Mouse (Mus musculus): ENCODE measurements at regions not wholly inside any gene's neighbourhood (a gene's known extent, or its start where the extent isn't known, plus 50 kb on each side); places are given as distances from the start of the nearest gene placed in this dataset.

DNA sequence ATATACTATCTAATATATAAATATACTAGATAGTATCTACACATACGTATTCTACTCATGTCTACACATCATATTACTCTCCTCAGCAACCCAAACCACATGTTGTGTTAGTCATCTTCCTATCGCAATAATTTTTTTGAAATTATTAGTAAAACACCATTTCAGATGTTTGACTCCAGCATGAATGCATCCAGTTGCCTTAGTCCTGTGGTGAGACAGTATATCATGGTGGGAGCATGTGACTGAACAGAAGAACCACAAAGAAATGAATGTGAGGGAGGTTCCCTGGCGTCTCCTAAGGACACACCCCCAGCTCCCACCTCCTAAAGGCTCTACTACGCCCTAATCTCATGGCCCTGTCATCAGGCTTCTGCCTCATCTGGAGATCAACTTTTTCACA, 143.5 kb upstream of the Serp2 start:
- Histone ChIP-seq H3K27ac (ENCODE audit: insufficient read depth, low read depth, low read length) (no peak overlapping the region), H3K4me1 (ENCODE audit: control insufficient read depth, insufficient read depth, low read length) (peaks cover 39% of the 10 kb centered on the region), H3K4me3 (ENCODE audit: insufficient read depth, low read length) (no peak overlapping the region)
- TF ChIP-seq CTCF (IDR thresholded peaks at IDR 0.05; ENCODE audit: low read depth, low read length) (no peak), POLR2A (IDR thresholded peaks at IDR 0.05; ENCODE audit: borderline replicate concordance, low read depth, low read length) (no peak)

DNA sequence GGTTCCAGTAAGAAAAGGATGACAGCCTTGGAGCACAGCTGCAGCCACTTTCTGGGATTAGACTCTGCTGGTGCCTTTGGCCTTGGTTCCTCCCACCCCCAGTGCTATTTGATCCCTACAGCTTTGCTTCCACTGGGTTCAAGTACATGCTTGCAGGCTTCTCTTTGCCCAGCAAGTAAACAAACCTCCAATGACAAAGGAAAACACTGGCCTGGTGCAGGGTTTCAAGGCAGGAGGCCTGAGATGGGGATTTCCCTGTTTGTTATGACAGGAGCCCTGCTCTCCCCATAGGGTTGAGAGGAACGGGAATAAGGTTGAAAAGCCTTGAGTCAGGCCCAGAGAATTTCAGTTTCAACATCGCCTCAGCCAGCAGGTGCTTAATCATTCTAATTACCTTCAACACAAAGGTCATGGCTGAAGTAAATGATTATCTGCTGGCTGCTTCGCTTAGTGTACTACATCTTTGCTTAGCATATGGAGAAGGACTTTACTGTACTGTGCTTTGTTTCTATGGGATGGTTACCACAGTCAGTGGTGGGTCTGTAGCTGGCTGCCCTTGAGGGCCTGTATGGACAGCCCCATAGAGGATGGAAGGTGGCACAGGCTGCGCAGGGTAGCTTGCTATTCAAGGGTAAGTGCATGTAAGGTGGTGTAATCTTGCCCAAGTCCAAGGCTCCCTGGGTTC, 142.2 kb upstream of the Serp2 start:
- Histone ChIP-seq H3K4me3 (ENCODE audit: insufficient read depth, low read length) (no peak overlapping the region), H3K27ac (ENCODE audit: insufficient read depth, low read depth, low read length) (no peak overlapping the region), H3K4me1 (ENCODE audit: control insufficient read depth, insufficient read depth, low read length) (peaks cover 38% of the 10 kb centered on the region)
- TF ChIP-seq POLR2A (IDR thresholded peaks at IDR 0.05; ENCODE audit: borderline replicate concordance, low read depth, low read length) (no peak), CTCF (IDR thresholded peaks at IDR 0.05; ENCODE audit: low read depth, low read length) (no peak)

DNA sequence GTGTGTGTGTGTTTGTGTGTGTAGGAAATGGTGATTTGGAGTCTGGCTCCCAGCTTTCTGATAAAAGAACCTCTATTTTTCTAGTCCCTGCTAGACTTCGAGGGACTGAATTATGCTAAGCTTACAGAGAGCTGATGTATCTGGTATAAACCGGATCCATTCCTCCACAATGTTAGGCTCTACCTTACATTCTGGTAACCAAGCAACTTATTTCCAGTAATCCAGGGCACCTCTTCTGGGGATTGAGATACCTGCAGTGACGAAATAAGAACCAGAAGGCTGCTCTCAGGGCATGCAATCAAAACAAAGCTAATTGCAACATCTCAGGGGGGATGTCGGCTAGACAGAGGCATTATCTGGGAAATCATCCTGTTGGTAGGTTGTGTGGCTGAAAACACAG, 140.0 kb upstream of the Serp2 start:
- Histone ChIP-seq H3K27ac (ENCODE audit: insufficient read depth, low read depth, low read length) (no peak overlapping the region), H3K4me1 (ENCODE audit: control insufficient read depth, insufficient read depth, low read length) (peaks cover 21% of the 10 kb centered on the region), H3K4me3 (ENCODE audit: insufficient read depth, low read length) (no peak overlapping the region)
- TF ChIP-seq CTCF (IDR thresholded peaks at IDR 0.05; ENCODE audit: low read depth, low read length), result no peak

DNA sequence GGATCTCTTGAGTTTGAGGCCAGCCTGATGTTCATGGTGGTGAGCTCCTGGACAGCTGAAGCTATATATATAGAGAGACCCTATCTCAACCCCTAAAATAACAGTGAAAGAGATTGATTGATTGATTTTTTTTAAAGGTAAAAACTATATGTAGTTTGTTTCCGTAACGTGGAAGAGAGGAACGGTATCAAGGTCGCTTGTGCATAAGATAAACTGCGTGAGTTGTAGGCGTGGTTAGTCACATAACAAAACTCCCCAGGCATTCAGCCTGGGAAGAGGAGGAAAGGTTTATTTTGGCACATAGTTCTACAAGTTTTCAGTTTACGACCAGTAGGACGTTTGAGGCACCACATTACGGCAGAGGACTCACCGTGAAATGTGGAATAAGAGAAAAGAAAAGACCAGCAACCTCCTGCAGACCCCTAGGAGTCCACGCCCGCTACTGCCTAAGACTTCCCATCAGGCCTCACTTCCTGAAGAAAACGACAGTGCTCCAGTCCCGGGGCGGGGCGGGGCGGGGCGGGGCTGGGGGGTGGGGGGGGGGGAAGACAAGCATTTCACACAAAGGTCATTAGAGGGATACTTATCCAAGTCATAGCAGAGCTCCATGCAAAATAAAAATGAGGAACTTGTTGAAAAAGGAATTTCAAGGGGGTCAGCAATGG, 139.1 kb upstream of the Serp2 start:
- Histone ChIP-seq H3K27ac (ENCODE audit: insufficient read depth, low read depth, low read length) (no peak overlapping the region), H3K4me3 (ENCODE audit: insufficient read depth, low read length) (no peak overlapping the region), H3K4me1 (ENCODE audit: control insufficient read depth, insufficient read depth, low read length) (peaks cover 13% of the 10 kb centered on the region)
- TF ChIP-seq CTCF (IDR thresholded peaks at IDR 0.05; ENCODE audit: low read depth, low read length) (no peak), POLR2A (IDR thresholded peaks at IDR 0.05; ENCODE audit: borderline replicate concordance, low read depth, low read length) (no peak)

DNA sequence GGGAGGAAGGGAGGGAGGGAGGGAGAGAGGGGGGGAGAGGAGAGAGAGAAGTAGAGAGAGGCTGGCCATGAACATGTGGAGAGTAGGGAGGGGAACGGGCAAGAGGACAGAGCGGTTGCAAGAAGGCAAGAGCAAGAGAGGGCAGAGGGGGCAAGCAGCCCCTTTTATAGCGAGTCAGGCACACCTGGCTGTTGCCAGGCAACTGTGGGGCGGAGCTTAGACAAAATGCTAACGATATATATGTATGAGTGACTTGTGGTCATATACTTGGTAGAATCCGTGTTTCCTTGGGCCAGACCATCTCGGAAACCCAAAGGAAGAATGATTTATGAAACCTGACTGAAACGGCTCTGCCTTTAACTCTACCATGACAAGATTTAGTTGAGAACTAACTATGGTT, 138.2 kb upstream of the Serp2 start:
- H3K4me1 ChIP-seq (ENCODE audit: control insufficient read depth, insufficient read depth, low read length), result peaks cover 19% of the 10 kb centered on the region
- no peak overlapping the region for H3K27ac ChIP-seq (ENCODE audit: insufficient read depth, low read depth, low read length)
- no peak overlapping the region for H3K4me3 ChIP-seq (ENCODE audit: insufficient read depth, low read length)
- no peak for TF ChIP-seq POLR2A (IDR thresholded peaks at IDR 0.05; ENCODE audit: borderline replicate concordance, low read depth, low read length)
- no peak for TF ChIP-seq CTCF (IDR thresholded peaks at IDR 0.05; ENCODE audit: low read depth, low read length)

DNA sequence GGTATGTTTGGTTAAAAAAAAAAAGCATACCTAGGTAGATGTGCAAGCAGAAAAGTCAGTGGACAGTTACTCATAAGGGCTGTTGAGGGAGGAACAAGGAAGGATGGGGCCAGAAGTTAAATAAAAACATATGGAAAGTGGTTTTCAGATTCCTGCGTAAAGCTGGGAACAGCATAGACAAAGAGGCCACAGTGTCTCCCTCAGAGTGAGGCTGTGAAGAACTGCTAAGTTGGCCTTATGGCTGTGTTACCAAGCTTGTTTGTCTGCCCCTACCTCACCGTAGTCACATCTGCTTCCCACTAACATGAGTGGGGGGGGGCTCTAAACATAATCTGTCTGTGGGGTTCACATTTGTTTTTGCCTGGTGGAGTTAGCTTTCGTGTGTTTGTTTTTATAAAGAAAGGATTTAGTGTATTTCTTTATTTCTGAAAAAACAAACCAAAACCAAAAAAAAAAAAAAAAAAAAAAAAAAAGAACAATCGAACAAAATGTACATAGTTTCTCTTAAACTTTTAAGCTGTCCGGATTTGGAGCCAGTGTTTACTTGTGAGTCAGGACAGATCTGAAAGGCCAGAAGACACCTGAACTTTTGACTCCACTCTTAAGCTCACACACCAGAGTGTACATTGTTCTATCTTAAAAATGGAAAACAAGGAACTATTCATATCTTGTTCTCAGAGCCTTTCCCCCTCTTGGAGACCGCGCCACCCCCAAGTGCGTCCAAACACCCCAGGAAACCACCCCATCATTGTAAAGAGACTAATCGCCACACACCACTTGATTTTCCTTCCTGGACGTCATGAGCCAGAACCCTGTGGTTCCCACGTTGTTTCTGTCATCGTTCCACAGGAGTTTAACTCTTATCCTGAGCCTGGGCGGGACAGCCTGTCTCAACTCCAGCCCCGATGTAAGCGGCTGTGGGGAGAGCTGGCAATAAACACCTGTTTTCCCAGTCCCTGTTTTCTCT, 136.9 kb upstream of the Serp2 start:
- no peak overlapping the region for H3K4me3 ChIP-seq (ENCODE audit: insufficient read depth, low read length)
- TF ChIP-seq POLR2A (IDR thresholded peaks at IDR 0.05; ENCODE audit: borderline replicate concordance, low read depth, low read length) (no peak), CTCF (IDR thresholded peaks at IDR 0.05; ENCODE audit: low read depth, low read length) (no peak)
- H3K4me1 ChIP-seq (ENCODE audit: control insufficient read depth, insufficient read depth, low read length), result peaks cover 16% of the 10 kb centered on the region
- H3K27ac ChIP-seq (ENCODE audit: insufficient read depth, low read depth, low read length), result no peak overlapping the region

DNA sequence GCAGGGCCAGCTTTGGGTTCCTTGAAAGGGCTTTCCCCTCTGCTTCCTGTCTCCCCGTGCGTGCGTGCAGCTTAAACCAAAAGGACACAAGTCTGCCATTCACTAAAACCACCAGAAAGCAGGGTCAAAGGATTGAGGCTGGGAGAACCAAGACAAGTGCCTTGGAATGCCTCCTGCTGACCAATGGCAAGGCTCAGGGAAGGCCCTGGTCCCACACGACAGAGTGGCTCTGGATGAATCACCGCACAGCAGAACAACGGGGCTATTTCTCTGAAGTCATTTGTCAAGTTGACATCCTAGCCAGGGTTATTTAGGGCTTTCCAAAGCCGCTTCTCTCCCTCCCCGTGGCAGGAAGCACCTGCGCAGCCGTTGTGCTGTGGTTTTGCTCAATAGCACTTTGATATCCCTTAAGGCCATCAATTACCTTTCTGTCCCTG, 131.3 kb upstream of the Serp2 start:
- no peak overlapping the region for H3K27ac ChIP-seq (ENCODE audit: insufficient read depth, low read depth, low read length)
- H3K4me1 ChIP-seq (ENCODE audit: control insufficient read depth, insufficient read depth, low read length), result peaks cover 22% of the 10 kb centered on the region

DNA sequence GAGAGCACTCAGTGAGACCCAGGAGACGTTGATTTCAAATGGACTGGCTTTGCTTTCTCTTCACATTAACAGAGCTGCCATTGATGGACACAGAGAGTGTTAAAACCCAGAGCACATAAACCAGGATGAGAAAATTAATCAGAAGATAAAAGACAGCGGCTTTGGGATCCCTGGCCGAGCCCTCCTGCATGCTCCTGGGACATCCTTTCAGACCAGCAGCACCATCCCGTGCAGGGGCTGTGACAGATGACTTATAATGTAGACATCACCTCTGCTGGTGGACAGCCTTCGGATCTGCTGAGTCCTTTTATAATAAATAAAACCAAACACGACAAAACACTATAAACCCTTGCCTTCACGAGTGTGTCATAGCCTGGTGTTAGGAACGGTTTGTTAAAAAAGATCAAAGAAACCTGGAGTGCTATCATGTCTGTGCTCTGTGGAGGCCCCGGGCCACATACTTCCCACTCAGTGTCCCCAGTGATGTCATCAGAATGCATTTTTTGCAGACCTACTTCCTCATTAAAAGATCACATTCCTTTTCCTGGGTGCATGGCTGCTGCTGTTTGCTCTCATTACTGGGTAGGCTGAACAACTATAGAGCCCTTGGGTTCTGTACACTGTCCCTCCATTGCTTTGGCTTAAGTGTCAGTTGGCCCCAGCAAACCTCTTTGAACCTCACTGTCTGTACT, 130.2 kb upstream of the Serp2 start:
- Histone ChIP-seq H3K4me1 (ENCODE audit: control insufficient read depth, insufficient read depth, low read length) (peaks cover 22% of the 10 kb centered on the region), H3K4me3 (ENCODE audit: insufficient read depth, low read length) (no peak overlapping the region), H3K27ac (ENCODE audit: insufficient read depth, low read depth, low read length) (no peak overlapping the region)
- no peak for TF ChIP-seq CTCF (IDR thresholded peaks at IDR 0.05; ENCODE audit: low read depth, low read length)
- no peak for TF ChIP-seq POLR2A (IDR thresholded peaks at IDR 0.05; ENCODE audit: borderline replicate concordance, low read depth, low read length)

More for the DNA sequence above, 131.3 kb upstream of the Serp2 start:
- TF ChIP-seq CTCF (IDR thresholded peaks at IDR 0.05; ENCODE audit: low read depth, low read length) (no peak), POLR2A (IDR thresholded peaks at IDR 0.05; ENCODE audit: borderline replicate concordance, low read depth, low read length) (no peak)
- no peak overlapping the region for H3K4me3 ChIP-seq (ENCODE audit: insufficient read depth, low read length)

Measured in bone marrow macrophage, adult 2 months (primary cell).